Mouse (Mus musculus) kidney, postnatal 0 days (tissue): ENCODE measurements at regions not wholly inside any gene's neighbourhood (a gene's known extent, or its start where the extent isn't known, plus 50 kb on each side); places are given as distances from the start of the nearest gene placed in this dataset.

Source experiments
- ATAC-seq: fragments of 200-750 bp; cut with Nextera tagmentation; replicated peaks from 2 replicates; pipeline ENCODE4 v1.8.0; 2017; ENCODE audit warnings: low read depth, moderate number of reproducible peaks, moderate TSS enrichment, moderate library complexity; ENCODE audit not compliant: low FRiP score
- DNase-seq: peaks from one replicate; pipeline ENCODE4 v3.0.0-alpha.2; 2016; ENCODE audit warnings: low spot score
- H3K27ac ChIP-seq: fragments of 300-500 bp; sonication (generic); 2 replicates; pipeline ENCODE4 v1.5.1; 2014; ENCODE audit warnings: mild to moderate bottlenecking
- H3K27me3 ChIP-seq: fragments of 300-500 bp; sonication (generic); 2 replicates; pipeline ENCODE4 v1.6.1; 2014; ENCODE audit warnings: low read length, mixed read lengths; ENCODE audit not compliant: insufficient read depth
- H3K36me3 ChIP-seq: fragments of 300-500 bp; sonication (generic); 2 replicates; pipeline ENCODE4 v1.6.1; 2014; ENCODE audit warnings: low read length, mixed read lengths; ENCODE audit not compliant: insufficient read depth
- H3K4me1 ChIP-seq: fragments of 300-500 bp; sonication (generic); replicated peaks from 2 replicates; pipeline ENCODE4 v1.6.1; 2014; ENCODE audit warnings: antibody characterized with exemption, low read length, mixed read lengths; ENCODE audit not compliant: insufficient read depth
- H3K4me2 ChIP-seq: fragments of 300-500 bp; sonication (generic); 2 replicates; pipeline ENCODE4 v1.6.1; 2014; ENCODE audit warnings: mild to moderate bottlenecking, low read length, moderate library complexity, mixed read lengths
- H3K4me3 ChIP-seq: fragments of 300-500 bp; sonication (generic); replicated peaks from 2 replicates; pipeline ENCODE4 v1.5.1; 2014; ENCODE audit warnings: low read depth, low read length
- H3K9ac ChIP-seq: fragments of 300-500 bp; sonication (generic); 2 replicates; pipeline ENCODE4 v1.6.1; 2014; ENCODE audit warnings: low read depth, low read length
- H3K9me3 ChIP-seq: fragments of 300-500 bp; sonication (generic); replicated peaks from 2 replicates; pipeline ENCODE4 v1.6.1; 2016; ENCODE audit warnings: low read length, inconsistent platforms, mixed read lengths
- CTCF ChIP-seq: IDR thresholded peaks from 2 replicates; pipeline ENCODE4 v1.5.1; 2016; ENCODE audit warnings: antibody characterized with exemption, low read depth, mild to moderate bottlenecking, moderate library complexity
- WGBS: fragments of 180-500 bp; shearing (Covaris S2); extraction: QIAGEN DNeasy Blood & Tissue Kit; methylation state at CpG from one replicate; pipeline ENCODE4 v1.1.7; 2014; 5-methylcytosine and 5-hydroxymethylcytosine counted together

DNA sequence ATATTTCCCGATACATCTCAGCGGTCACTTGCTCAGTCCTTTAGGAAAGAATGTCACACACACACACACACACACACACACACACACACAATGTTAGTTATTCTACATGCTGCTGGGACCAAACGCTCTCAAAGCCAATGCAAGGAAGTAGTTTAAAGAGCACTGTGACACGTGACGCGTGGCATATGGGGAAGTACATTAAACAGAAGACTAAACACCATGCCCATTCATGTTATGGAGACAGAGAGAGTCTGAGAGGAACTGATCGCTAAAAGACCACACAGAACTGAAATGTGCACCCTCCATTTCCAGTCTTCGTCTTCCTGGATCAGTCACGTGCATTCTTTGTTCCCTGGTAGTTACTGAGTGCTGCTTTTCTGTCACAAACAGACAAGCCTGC, 53.6 kb upstream of the Cited2 start:
- no peak overlapping the region for H3K4me3 ChIP-seq
- ATAC-seq (no peak), DNase-seq (no peak)
- H3K36me3 ChIP-seq, result no peaks in the 10 kb centered on the region
- no peak overlapping the region for H3K4me2 ChIP-seq
- H3K27ac ChIP-seq, result no peak overlapping the region
- H3K9me3 ChIP-seq, result no peaks in the 10 kb centered on the region
- H3K4me1 ChIP-seq, result no peaks in the 10 kb centered on the region
- no peak overlapping the region for H3K9ac ChIP-seq
- 85% methylated on average over 9 of the region's 9 CpGs for WGBS
- no peaks in the 10 kb centered on the region for H3K27me3 ChIP-seq
- TF ChIP-seq CTCF, result no peak
